Mouse (Mus musculus) mesoderm, embryonic 11.5 days (tissue): ENCODE results near the gene Bsg.
"Not testable (repeated sequence)": the region's sequence is repeated elsewhere in the genome, so short reads cannot be mapped to it uniquely, and the experiment has no call there.

Source experiments
- DNase-seq: peaks from one replicate; pipeline ENCODE4 v3.0.0-alpha.2; 2012; ENCODE audit warnings: low read depth, low spot score

The Bsg gene

DNA sequence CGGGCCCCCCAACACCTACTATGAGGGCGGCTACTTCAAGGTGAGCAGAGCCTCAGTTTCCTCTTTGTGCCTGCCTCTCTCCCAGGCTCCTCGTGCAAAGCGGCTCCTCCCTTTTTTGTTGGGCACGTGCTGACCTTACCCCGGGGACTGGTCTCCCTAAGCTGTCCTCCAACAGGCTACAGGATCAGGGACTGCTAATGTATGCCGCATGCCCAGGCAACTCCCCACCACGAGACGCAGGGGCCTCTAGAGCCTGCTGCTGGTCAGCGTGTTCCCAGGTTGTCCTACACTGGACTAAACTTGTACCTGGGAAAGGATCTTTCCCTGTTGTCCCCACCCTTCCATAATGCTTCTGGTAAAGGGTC, 21.8 kb upstream of the Bsg start:
- DNase-seq: no peak

DNA sequence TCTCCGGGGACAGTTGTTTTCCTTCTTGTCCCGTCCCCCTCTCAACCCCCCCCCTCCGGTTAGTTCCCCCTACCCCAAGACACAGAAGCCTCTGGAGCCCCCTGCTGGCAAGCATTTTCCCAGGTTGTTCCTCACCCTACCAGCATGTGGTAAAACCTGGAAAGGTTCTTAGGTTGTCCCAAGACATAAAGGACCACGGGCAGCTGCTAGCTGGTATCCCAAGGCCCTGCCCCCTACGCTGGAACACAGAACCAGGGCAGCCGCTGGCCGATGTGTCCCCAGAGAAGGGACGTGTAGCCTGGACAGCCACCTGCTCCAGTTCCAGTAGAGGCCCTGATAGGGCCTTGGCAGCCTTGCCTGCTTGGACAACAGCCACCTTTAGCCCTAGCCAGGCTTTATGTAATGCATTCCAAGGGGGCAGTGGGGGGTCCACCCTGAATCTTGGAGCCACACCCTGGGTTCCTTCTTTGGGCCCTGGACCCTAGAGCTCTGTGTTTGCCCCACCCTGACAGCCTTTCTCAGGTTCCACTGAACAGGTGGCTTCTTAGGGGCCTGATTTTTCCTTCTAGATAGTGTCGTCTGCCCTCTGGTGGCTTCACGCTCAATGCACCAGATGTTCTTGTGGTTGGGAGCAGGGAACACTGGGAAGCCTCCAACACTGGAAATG, 21.2 kb upstream of the Bsg start:
- peak; percentile 71 for DNase-seq

- DNase-seq: no peak
Measured at GRCm38 (mm10) chr10:79683726-79684640, 20.3 kb upstream of the Bsg start.

DNA sequence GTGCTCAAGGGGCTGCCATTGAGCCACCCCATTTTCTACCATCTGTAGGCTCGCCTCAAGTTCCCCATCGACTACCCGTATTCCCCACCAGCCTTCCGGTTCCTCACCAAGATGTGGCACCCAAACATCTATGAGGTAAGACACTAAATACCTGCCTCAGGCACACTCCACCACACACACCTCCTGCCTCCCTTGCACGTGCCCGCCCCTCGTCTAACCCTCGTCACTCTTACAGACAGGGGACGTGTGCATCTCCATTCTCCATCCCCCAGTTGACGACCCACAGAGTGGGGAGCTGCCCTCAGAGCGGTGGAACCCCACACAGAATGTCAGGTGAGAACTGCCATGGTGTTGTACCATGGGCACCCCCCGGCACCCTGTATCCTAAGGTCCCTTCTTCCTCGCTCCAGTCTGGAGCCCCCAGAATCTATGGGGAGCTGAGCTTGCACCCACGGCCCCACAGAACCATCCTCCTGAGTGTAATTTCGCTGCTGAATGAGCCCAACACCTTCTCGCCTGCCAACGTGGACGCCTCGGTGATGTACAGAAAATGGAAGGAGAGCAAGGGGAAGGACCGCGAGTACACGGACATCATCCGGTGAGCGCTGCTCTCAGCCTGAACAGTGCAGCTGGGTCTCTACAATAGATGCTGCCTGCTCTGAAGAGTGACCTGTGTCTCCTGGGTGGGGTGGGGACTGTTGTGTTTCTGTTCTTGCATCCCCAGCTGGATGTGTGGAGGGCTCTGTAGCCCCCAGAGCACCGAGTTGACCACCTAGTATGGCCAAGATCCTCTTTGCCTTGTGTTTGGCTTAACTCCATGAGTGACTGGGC, 19.3 kb upstream of the Bsg start:
- no peak for DNase-seq

GRCm38 (mm10) chr10:79686219-79686618, 18.1 kb upstream of the Bsg start:
- no peak for DNase-seq

DNA sequence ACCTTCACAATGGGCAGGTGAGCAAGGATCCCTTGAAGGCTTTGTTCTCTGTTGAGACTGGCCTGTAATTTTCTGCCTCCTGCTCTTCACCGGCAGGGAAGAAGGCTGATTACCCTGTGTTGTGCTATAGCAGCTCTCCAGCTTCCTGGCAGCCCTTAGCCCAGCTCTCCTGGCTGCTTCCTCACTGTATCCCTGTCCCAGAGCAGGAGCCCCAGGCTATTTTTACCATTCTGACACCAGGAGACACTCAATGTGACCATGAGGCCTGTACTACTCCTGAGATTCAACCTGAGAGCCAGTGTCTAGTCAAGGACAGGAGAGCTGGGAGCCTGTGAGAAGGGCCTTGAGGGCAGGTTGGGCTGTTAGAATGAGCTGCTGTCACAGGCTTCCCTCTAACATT, 17.6 kb upstream of the Bsg start:
- no peak for DNase-seq

GRCm38 (mm10) chr10:79687513-79687912, 16.8 kb upstream of the Bsg start:
- no peak for DNase-seq

DNA sequence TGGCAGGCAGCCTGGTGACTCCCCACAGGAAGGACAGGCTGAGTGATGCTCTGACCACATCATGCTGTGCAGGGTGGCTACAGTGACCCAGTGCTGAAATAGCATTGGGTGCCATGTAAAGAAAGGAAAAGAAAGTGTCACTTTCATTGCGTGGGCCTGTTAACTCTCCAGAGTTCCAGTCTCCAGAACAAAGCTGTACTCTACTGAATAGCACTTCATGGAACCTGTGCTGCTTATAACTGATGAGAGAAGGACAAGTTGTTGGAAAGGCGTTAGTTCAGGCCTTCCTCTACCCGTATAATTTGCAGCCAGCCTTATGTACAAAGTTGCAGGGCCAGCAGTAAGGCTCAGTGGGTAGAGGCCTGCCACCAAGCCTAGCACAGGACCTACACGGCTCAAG, 15.6 kb upstream of the Bsg start, which contains the start of gene Gzmm:
TSS of gene Gzmm (plus strand) at position 301 of the 400 bp plus-strand sequence.
- no peak for DNase-seq

GRCm38 (mm10) chr10:79689178-79689577, 15.1 kb upstream of the Bsg start:
- no peak for DNase-seq

- DNase-seq: no peak
Measured at GRCm38 (mm10) chr10:79691986-79692548, 12.2 kb upstream of the Bsg start.

GRCm38 (mm10) chr10:79693580-79694378, 10.5 kb upstream of the Bsg start:
- DNase-seq: no peak

DNA sequence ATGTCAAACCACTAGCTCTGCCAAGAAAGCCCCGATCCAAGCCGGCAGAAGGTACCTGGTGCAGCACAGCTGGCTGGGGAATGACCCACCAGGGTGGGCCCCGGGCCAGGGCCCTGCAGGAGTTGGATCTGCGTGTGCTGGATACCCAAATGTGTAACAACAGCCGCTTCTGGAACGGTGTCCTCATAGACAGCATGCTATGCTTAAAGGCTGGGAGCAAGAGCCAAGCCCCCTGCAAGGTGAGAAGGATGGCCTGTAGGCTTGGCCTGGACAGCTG, 10.0 kb upstream of the Bsg start:
- no peak for DNase-seq

DNA sequence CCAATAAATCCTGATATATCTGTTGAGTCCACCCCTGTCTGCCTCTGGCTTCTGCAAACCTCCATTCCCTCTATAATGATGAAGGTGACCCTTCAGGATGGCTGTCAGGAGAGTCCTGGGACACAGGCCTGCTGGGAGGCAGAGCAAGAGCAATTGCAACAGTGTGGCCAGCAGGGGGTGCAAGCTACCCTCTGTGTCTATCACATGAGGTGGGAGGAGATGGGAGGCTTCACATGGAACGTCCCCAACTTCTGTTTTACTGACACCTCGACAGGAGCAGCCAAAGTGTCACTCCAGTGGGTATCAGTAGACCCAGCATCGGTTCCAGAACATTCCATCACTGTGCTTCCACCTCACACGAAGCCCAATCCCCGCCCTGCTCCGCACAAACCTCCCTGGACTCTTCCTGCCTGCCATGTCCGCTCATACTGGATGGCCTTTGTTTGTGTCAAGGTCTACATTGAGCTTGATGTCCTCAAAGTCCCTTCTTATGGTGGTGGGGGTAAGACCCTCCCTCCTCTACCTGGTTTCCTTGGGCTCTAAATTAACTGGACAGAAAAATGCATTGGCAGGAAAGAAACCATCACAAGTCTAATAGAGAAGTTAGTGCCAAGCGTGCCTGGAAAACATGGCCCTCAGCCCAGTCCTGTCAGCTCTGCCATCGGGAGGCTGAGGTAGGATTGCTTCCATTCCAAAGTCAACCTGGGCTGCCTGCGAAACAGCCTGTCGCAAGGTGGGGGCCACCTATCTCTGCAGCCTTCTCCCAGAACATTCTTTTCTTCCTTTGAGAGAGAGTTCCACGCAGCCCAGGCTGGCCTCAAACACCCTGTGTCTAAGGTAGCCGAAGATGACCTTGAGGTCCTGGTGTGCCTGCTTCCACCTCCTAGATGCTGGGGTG, 8.8 kb upstream of the Bsg start:
- peak; percentile 70 for DNase-seq

DNA sequence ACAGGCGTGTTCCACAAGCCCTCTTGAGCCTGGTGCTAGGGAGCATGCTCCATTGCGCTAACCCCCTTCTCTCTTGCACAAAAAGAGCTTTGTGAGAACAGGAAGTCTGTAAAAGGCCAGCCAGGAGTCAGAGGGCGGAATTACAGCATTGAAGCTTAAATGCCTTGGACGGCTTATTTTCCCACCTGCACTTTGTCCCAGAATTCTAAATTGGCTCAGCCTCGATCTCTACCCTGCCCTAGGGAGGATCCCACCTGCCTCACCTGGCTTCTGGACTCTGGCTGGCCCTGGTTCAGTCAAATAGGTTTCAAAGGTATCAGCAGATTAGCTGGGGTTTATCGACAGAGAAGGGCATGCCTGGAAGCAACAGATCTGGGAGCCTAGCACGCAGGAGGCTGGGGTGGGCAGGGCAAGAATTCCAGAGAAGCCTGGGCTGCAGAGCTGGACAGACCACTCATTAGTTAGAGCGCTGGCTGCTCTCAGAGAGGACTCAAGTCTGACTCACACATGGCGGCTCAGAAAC, 8.1 kb upstream of the Bsg start:
- DNase-seq: no peak

GRCm38 (mm10) chr10:79697916-79698315, 6.4 kb upstream of the Bsg start:
- no peak for DNase-seq

GRCm38 (mm10) chr10:79698459-79698858, 5.8 kb upstream of the Bsg start:
- DNase-seq: no peak

GRCm38 (mm10) chr10:79700676-79701075, 3.6 kb upstream of the Bsg start:
- no peak for DNase-seq

DNA sequence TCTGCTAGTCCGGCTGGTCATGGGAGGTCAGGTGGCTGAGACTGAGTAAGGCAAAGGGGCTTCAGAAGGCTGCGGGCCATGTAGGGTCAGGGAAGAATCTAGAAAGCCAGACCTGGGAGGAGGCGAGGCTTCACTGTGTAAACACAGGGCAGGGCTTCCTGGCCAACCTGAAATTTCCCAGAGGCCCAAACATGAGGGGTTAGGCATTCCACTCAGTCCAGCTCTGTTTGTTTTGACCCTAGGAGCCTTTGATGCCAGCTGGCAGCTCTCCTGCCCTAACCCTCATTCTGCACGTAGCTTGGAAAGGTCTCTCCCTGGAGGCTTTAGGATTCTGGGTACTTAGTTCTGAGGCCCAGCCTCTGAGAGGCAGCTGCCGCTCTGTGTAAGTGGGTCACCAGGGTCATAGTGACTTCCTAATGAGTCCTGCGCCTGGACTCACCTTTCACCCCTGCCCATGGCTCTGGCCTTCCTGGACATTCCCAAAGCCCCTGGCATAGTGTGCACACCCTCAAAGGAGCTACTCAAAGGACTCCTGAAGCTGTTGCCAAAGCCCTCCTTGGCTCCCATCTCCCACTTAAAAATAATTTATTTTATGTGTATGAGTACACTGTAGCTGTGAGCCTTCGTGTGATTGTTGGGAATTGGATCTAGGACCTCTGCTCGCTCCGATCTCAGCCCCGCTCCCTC, 2.7 kb upstream of the Bsg start:
- DNase-seq: no peak

GRCm38 (mm10) chr10:79702970-79703369, 1.3 kb upstream of the Bsg start:
- DNase-seq: not testable (repeated sequence)
